Mouse (Mus musculus): Measurements from ENCODE around the gene Pycr1. TPM values are rescaled to one million over a fixed set of nuclear protein-coding genes. Genes with fewer than 3 reads are reported as not detected.

The Pycr1 gene
- polyA plus RNA-seq, 1 experiment from 2014 or later = 23.4 TPM

DNA sequence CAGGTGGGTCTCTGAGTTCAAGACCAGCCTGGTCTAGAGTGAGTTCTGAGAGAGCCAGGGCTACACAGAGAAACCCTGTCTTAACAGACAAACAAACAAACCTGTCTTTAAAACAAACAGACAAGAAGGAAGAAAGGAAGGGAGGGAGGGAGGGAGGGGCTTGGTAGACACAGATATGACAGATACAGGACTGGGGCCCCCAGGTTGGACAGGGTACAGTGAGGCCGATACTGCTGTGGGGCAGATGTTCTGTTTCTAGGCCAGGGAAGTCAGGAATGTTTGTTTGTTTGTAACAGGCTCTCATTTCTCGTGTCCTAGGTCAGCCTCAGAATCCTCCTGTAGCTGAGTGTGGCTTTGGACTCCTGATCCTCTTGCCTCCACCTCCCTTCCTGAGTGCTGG lies 40.0 kb downstream of the Pycr1 start:
- Histone ChIP-seq H3K4me2 (ENCODE audit: low read depth, low read length) (no peak overlapping the region), H3K9me3 (ENCODE audit: control insufficient read depth, low read length) (no peaks in the 10 kb centered on the region), H3K4me1 (replicated peaks; ENCODE audit: control insufficient read depth, insufficient read depth, low read length) (peaks cover 19% of the 10 kb centered on the region), H3K9ac (ENCODE audit: low read length) (no peak overlapping the region), H3K36me3 (ENCODE audit: control insufficient read depth, insufficient read depth, low read length) (peaks cover 25% of the 10 kb centered on the region), H3K27ac (ENCODE audit: low read length) (no peak overlapping the region), H3K27me3 (ENCODE audit: control insufficient read depth, insufficient read depth, low read depth, low read length) (no peaks in the 10 kb centered on the region), H3K4me3 (ENCODE audit: low read length) (no peak overlapping the region)
- ATAC-seq (ENCODE audit: low read depth) = no peak
- WGBS = 62% methylated on average over 2 of the region's 2 CpGs

DNA sequence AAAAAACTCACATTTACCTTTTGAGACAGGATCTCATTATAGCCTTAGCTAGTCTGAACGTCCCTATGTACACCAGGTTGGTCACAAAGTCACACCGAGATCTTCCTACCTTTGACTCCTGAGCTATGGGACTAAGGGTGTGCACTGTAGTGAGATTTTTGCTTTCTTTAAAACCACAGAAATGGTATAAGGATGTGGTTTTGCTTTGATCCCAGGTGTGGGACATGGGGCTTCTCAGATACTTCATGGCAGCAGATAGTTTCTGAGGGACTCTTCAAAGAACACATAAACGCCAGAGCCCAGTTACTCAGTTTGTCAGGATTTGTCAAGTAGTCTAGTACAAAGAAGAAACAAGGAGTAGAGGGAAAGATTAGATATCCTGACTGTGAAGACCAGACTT lies 42.9 kb downstream of the Pycr1 start:
- H3K27ac ChIP-seq (ENCODE audit: low read length) = no peak overlapping the region
- no peak for ATAC-seq (ENCODE audit: low read depth)
- H3K4me2 ChIP-seq (ENCODE audit: low read depth, low read length) = no peak overlapping the region
- H3K4me1 ChIP-seq (replicated peaks; ENCODE audit: control insufficient read depth, insufficient read depth, low read length) = peaks cover 20% of the 10 kb centered on the region
- 95% methylated on average over 3 of the region's 3 CpGs for WGBS
- H3K27me3 ChIP-seq (ENCODE audit: control insufficient read depth, insufficient read depth, low read depth, low read length) = no peaks in the 10 kb centered on the region
- H3K9ac ChIP-seq (ENCODE audit: low read length) = no peak overlapping the region
- H3K36me3 ChIP-seq (ENCODE audit: control insufficient read depth, insufficient read depth, low read length) = peaks cover 36% of the 10 kb centered on the region
- no peaks in the 10 kb centered on the region for H3K9me3 ChIP-seq (ENCODE audit: control insufficient read depth, low read length)
- no peak overlapping the region for H3K4me3 ChIP-seq (ENCODE audit: low read length)

DNA sequence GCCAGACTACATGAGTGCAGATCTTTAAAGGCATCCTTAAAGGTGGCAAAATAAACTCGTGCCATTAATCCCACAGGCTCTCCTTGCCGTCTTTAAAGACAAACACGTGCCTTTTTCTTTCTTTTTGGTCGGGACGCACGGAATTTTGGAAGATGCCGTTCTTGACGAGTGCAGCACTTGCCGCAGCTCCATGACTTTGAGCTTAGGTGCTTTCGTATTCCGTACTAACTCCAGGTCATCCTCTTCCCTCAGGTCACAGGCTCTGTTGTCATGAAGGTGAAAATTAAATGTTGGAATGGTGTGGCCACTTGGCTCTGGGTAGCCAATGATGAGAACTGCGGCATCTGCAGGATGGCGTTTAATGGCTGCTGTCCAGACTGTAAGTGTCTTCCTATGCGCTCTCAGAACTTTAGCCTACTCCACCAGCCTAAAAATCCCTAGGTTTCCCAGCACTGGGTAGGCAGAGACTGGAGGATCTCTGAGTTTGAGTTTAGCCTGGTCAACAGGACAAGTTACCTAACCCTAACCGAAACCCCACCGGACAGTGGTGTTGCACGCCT lies 44.5 kb downstream of the Pycr1 start:
- 37% methylated on average over 17 of the region's 17 CpGs for WGBS

DNA sequence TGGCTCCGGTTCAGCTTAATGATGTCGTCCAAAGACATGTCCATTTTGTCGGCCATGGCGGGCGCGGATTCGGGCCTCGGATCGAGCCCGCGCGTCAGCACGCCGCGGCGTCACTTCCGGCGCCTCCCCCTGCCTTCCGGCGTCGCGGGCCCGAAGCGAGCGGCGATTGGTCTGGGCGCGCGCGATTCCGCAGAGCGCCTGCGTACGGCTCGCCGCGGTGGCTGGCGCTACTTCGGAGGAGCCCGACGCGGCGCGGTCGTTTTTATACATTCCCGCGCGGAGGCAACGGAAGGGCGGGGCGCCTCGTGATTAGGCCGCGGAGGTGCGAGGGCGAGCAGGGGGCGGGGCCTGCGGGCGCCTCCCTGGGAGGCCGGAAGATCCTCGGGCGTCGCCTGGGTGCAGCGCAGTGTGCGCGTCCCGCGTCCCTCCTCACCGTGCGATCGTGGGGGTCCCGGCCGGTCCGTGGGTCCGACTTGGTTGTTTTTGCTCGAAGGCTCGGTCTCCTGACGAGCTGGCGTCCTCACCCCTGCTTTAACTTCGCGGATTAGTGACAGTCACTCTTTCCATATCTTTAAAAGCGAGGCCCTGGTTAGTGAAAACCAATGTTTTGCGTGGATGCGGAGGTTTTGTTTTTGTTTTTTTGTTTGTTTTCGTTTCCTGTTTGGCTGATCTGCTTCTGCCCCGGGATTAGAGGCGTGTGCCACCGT lies 45.1 kb downstream of the Pycr1 start, which contains the start of the genes Alyref and Anapc11:
Alyref (minus strand) TSS at position 83 of the 707 bp plus-strand sequence.
Anapc11 (plus strand) TSS at position 139 of the 707 bp plus-strand sequence.
- Histone ChIP-seq H3K4me3 (ENCODE audit: low read length) (peak within 1 kb of the TSS; percentile 93), H3K27me3 (ENCODE audit: control insufficient read depth, insufficient read depth, low read depth, low read length) (no peaks in the 10 kb centered on the region), H3K9ac (ENCODE audit: low read length) (peak within 1 kb of the TSS; percentile 97), H3K9me3 (ENCODE audit: control insufficient read depth, low read length) (no peaks in the 10 kb centered on the region), H3K4me1 (replicated peaks; ENCODE audit: control insufficient read depth, insufficient read depth, low read length) (peaks cover 20% of the 10 kb centered on the region), H3K4me2 (ENCODE audit: low read depth, low read length) (peak within 1 kb of the TSS; percentile 92), H3K36me3 (ENCODE audit: control insufficient read depth, insufficient read depth, low read length) (peaks cover 43% of the 10 kb centered on the region), H3K27ac (ENCODE audit: low read length) (peak within 1 kb of the TSS; percentile 87)
- WGBS = under 1% methylated on average over 83 of the region's 88 CpGs
- peak; percentile 98 for ATAC-seq (ENCODE audit: low read depth)

More for the DNA sequence above, 44.5 kb downstream of the Pycr1 start:
- Histone ChIP-seq H3K4me3 (ENCODE audit: low read length) (peak overlapping the region; percentile 93), H3K4me2 (ENCODE audit: low read depth, low read length) (peak overlapping the region; percentile 82), H3K27ac (ENCODE audit: low read length) (peak overlapping the region; percentile 81), H3K9ac (ENCODE audit: low read length) (peak overlapping the region; percentile 75), H3K4me1 (replicated peaks; ENCODE audit: control insufficient read depth, insufficient read depth, low read length) (peaks cover 20% of the 10 kb centered on the region), H3K36me3 (ENCODE audit: control insufficient read depth, insufficient read depth, low read length) (peaks cover 41% of the 10 kb centered on the region), H3K9me3 (ENCODE audit: control insufficient read depth, low read length) (no peaks in the 10 kb centered on the region), H3K27me3 (ENCODE audit: control insufficient read depth, insufficient read depth, low read depth, low read length) (no peaks in the 10 kb centered on the region)
- no peak for ATAC-seq (ENCODE audit: low read depth)

DNA sequence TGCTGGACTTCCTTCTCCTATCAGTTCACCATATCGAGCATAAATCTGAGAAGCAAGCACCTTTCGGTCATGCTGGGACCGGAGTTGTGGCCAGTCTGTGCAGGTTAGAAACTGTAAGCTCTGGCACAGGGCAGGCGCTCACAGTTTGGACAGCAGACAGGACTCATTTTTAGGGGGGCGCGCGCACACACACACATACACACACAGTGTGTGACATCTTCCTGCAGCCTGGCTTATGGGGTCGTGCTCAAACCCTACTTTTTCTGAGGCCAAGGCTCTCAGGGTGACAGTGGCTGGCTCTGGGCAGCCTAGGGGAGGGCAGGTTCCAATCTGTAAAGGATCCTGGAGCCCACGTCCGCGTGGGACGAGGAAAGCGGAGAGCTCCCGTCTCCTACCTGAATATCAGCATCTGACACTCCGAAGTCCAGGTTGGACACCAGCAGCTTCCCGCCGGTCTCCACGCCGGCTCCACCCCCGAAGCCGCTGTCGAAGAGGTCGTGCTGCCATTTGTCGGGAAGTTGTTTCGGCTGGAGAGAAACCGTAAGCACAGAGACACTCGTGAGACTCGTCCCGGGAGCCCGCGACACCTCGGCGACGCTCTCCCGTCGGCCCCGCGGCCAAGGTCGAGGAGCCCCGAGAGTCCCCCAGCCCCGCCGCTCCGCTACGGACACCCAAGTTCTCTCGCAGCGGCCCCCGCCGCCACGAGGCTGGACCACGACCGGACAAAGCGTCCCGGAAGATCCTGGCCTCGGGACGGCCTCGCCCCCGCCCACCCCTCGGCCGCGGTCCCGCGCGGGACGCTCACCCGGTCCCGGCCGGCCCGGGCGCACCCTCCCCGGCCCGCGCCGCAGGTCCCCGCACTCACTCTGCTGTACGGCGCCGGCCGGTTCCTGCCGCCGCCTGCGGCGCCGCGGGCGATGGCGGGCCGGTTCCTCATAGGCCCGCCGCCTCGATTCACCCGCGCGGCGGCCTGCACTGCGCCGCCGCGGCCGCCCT lies 46.0 kb downstream of the Pycr1 start:
- 3% methylated on average over 86 of the region's 99 CpGs for WGBS
- peaks cover 46% of the 10 kb centered on the region for H3K36me3 ChIP-seq (ENCODE audit: control insufficient read depth, insufficient read depth, low read length)
- no peaks in the 10 kb centered on the region for H3K9me3 ChIP-seq (ENCODE audit: control insufficient read depth, low read length)
- peaks cover 20% of the 10 kb centered on the region for H3K4me1 ChIP-seq (replicated peaks; ENCODE audit: control insufficient read depth, insufficient read depth, low read length)
- ATAC-seq (ENCODE audit: low read depth) = peak; percentile 41
- peak overlapping the region; percentile 97 for H3K9ac ChIP-seq (ENCODE audit: low read length)
- peak overlapping the region; percentile 93 for H3K4me3 ChIP-seq (ENCODE audit: low read length)
- peak overlapping the region; percentile 92 for H3K4me2 ChIP-seq (ENCODE audit: low read depth, low read length)
- H3K27ac ChIP-seq (ENCODE audit: low read length) = peak overlapping the region; percentile 87
- H3K27me3 ChIP-seq (ENCODE audit: control insufficient read depth, insufficient read depth, low read depth, low read length) = no peaks in the 10 kb centered on the region

DNA sequence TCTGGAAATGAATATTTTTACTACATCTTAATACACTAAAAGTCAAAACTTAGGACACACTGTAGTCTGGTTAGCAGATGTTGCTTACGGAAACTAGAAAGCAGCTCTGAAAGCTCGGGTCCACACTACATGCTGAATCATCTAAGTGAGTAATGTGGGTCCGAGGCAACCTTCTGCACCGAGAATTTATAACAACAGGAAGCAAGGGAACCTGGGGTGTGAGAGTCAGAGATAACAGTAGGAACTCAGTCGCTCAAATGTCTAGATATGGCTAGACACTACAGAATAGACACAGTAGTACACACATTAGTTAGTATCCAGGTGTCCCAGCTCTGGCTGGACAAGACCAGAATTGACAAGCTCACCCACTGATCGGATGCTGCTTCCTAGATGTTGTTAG lies 55.0 kb downstream of the Pycr1 start:
- H3K9ac ChIP-seq (ENCODE audit: low read length) = no peak overlapping the region
- no peak overlapping the region for H3K4me3 ChIP-seq (ENCODE audit: low read length)
- 88% methylated on average over 6 of the region's 6 CpGs for WGBS
- no peak overlapping the region for H3K27ac ChIP-seq (ENCODE audit: low read length)
- ATAC-seq (ENCODE audit: low read depth) = no peak
- H3K27me3 ChIP-seq (ENCODE audit: control insufficient read depth, insufficient read depth, low read depth, low read length) = no peaks in the 10 kb centered on the region
- H3K4me2 ChIP-seq (ENCODE audit: low read depth, low read length) = no peak overlapping the region
- H3K9me3 ChIP-seq (ENCODE audit: control insufficient read depth, low read length) = peaks cover 5% of the 10 kb centered on the region
- no peaks in the 10 kb centered on the region for H3K4me1 ChIP-seq (replicated peaks; ENCODE audit: control insufficient read depth, insufficient read depth, low read length)
- peaks cover 58% of the 10 kb centered on the region for H3K36me3 ChIP-seq (ENCODE audit: control insufficient read depth, insufficient read depth, low read length)

Small RNA genes within 50 kb of the gene (microRNA-seq; reads per million reads assigned to microRNA genes)
- gene Mir6936 = not detected

Other genes with a start within 250 kb of the Pycr1 start
- 25.9 and 28.2 TPM in 2 replicates for gene Nploc4, start 206.1 kb downstream of the Pycr1 start, polyA plus RNA-seq (2015; fragmentation: Nextera tagmentation; extraction: Ambion mirVana)
- not detected in 2 replicates for gene Tspan10, start 201.1 kb downstream of the Pycr1 start, polyA plus RNA-seq (2015; fragmentation: Nextera tagmentation; extraction: Ambion mirVana)
- gene Pde6g, start 190.3 kb downstream of the Pycr1 start, polyA plus RNA-seq (2015; fragmentation: Nextera tagmentation; extraction: Ambion mirVana) = 0.21 TPM in 1 of 2 replicates, not detected in the other
- 13.2 and 14.8 TPM in 2 replicates for gene Oxld1, start 185.7 kb downstream of the Pycr1 start, polyA plus RNA-seq (2015; fragmentation: Nextera tagmentation; extraction: Ambion mirVana)
- gene Ccdc137, start 185.7 kb downstream of the Pycr1 start, polyA plus RNA-seq (2015; fragmentation: Nextera tagmentation; extraction: Ambion mirVana) = 34.8 and 38.1 TPM in 2 replicates
- gene Arl16, start 176.2 kb downstream of the Pycr1 start, polyA plus RNA-seq (2015; fragmentation: Nextera tagmentation; extraction: Ambion mirVana) = 40.3 and 44.8 TPM in 2 replicates
- 113 and 117 TPM in 2 replicates for gene Mrpl12, start 159.2 kb downstream of the Pycr1 start, polyA plus RNA-seq (2015; fragmentation: Nextera tagmentation; extraction: Ambion mirVana)
- gene Slc25a10, start 151.9 kb downstream of the Pycr1 start, polyA plus RNA-seq (2015; fragmentation: Nextera tagmentation; extraction: Ambion mirVana) = 72.5 and 73.8 TPM in 2 replicates
- 1.4 and 1.7 TPM in 2 replicates for gene Gcgr, start 113.1 kb downstream of the Pycr1 start, polyA plus RNA-seq (2015; fragmentation: Nextera tagmentation; extraction: Ambion mirVana)
- gene Mcrip1, start 94.0 kb downstream of the Pycr1 start, polyA plus RNA-seq (2015; fragmentation: Nextera tagmentation; extraction: Ambion mirVana) = 184 and 200 TPM in 2 replicates
- 0.95 and 2.6 TPM in 2 replicates for gene Ppp1r27, start 92.6 kb downstream of the Pycr1 start, polyA plus RNA-seq (2015; fragmentation: Nextera tagmentation; extraction: Ambion mirVana)
- gene P4hb, start 70.5 kb downstream of the Pycr1 start, polyA plus RNA-seq (2015; fragmentation: Nextera tagmentation; extraction: Ambion mirVana) = 829 and 841 TPM in 2 replicates
- gene Arhgdia, start 62.1 kb downstream of the Pycr1 start, polyA plus RNA-seq (2015; fragmentation: Nextera tagmentation; extraction: Ambion mirVana) = 654 and 680 TPM in 2 replicates
- gene Alyref, start 45.4 kb downstream of the Pycr1 start, polyA plus RNA-seq (2015; fragmentation: Nextera tagmentation; extraction: Ambion mirVana) = 82.6 and 266 TPM in 2 replicates
- 215 and 224 TPM in 2 replicates for gene Anapc11, start 45.3 kb downstream of the Pycr1 start, polyA plus RNA-seq (2015; fragmentation: Nextera tagmentation; extraction: Ambion mirVana)
- 1.5 and 1.6 TPM in 2 replicates for gene Npb, start 35.3 kb downstream of the Pycr1 start, polyA plus RNA-seq (2015; fragmentation: Nextera tagmentation; extraction: Ambion mirVana)
- gene Pcyt2, start 25.8 kb downstream of the Pycr1 start, polyA plus RNA-seq (2015; fragmentation: Nextera tagmentation; extraction: Ambion mirVana) = 104 and 117 TPM in 2 replicates
- 31.8 and 32.5 TPM in 2 replicates for gene Sirt7, start 18.5 kb downstream of the Pycr1 start, polyA plus RNA-seq (2015; fragmentation: Nextera tagmentation; extraction: Ambion mirVana)
- 13.2 and 15.0 TPM in 2 replicates for gene Mafg, start 10.2 kb downstream of the Pycr1 start, polyA plus RNA-seq (2015; fragmentation: Nextera tagmentation; extraction: Ambion mirVana)
- gene Myadml2, start 4.4 kb upstream of the Pycr1 start, polyA plus RNA-seq (2015; fragmentation: Nextera tagmentation; extraction: Ambion mirVana) = 0.97 and 1.1 TPM in 2 replicates
- gene Notum, start 17.4 kb upstream of the Pycr1 start, polyA plus RNA-seq (2015; fragmentation: Nextera tagmentation; extraction: Ambion mirVana) = 3.2 and 4.0 TPM in 2 replicates
- 127 and 133 TPM in 2 replicates for gene Aspscr1, start 29.2 kb upstream of the Pycr1 start, polyA plus RNA-seq (2015; fragmentation: Nextera tagmentation; extraction: Ambion mirVana)
- gene Cenpx, start 70.0 kb upstream of the Pycr1 start, polyA plus RNA-seq (2015; fragmentation: Nextera tagmentation; extraction: Ambion mirVana) = 156 and 170 TPM in 2 replicates
- 58.2 and 63.9 TPM in 2 replicates for gene Lrrc45, start 70.2 kb upstream of the Pycr1 start, polyA plus RNA-seq (2015; fragmentation: Nextera tagmentation; extraction: Ambion mirVana)
- 53.5 and 54.2 TPM in 2 replicates for gene Rac3, start 77.7 kb upstream of the Pycr1 start, polyA plus RNA-seq (2015; fragmentation: Nextera tagmentation; extraction: Ambion mirVana)
- gene Dcxr, start 83.5 kb upstream of the Pycr1 start, polyA plus RNA-seq (2015; fragmentation: Nextera tagmentation; extraction: Ambion mirVana) = 69.5 and 92.2 TPM in 2 replicates
- gene Cbr2, start 88.3 kb upstream of the Pycr1 start, polyA plus RNA-seq (2015; fragmentation: Nextera tagmentation; extraction: Ambion mirVana) = 194 and 348 TPM in 2 replicates
- 3.9 and 5.0 TPM in 2 replicates for gene Hmga1b, start 119.0 kb upstream of the Pycr1 start, polyA plus RNA-seq (2015; fragmentation: Nextera tagmentation; extraction: Ambion mirVana)
- gene Rfng, start 140.4 kb upstream of the Pycr1 start, polyA plus RNA-seq (2015; fragmentation: Nextera tagmentation; extraction: Ambion mirVana) = 39.3 and 43.0 TPM in 2 replicates
- gene Gps1, start 140.5 kb upstream of the Pycr1 start, polyA plus RNA-seq (2015; fragmentation: Nextera tagmentation; extraction: Ambion mirVana) = 187 and 188 TPM in 2 replicates
- gene Dus1l, start 152.6 kb upstream of the Pycr1 start, polyA plus RNA-seq (2015; fragmentation: Nextera tagmentation; extraction: Ambion mirVana) = 74.0 and 80.9 TPM in 2 replicates
- gene Fasn, start 180.8 kb upstream of the Pycr1 start, polyA plus RNA-seq (2015; fragmentation: Nextera tagmentation; extraction: Ambion mirVana) = 50.6 and 53.5 TPM in 2 replicates

Measured in lung, embryonic 16.5 days (tissue).